ENCODE assay signal across 26 mouse cellular contexts in genomic region chr3:38331169-38331568, GRCm38 (mm10).
"Had no signal": no experiment of that assay in that cellular context is flagged by ENCODE, and none has a peak within 500 bp of the region (broad histone marks: within the 10 kb centered on the region; RNA-seq: fewer than 3 reads in every experiment).

No protein-coding gene starts in this region.

- H3K4me3 ChIP-seq: gastrocnemius, adult 2 months; heart, embryonic 10.5 days; heart, embryonic 12.5 days; hindbrain, embryonic 10.5 days; hindbrain, embryonic 12.5 days; intestine, embryonic 15.5 days; layer of hippocampus, adult 2 months; limb, embryonic 13.5 days; limb, embryonic 15.5 days; liver, embryonic 12.5 days had no signal

- H3K4me2 ChIP-seq: heart, embryonic 12.5 days; hindbrain, embryonic 12.5 days; hindbrain, embryonic 14.5 days; intestine, embryonic 15.5 days; limb, embryonic 13.5 days; limb, embryonic 15.5 days; liver, embryonic 12.5 days had no signal

- H3K27ac ChIP-seq: gastrocnemius, adult 2 months; heart, embryonic 10.5 days; hindbrain, embryonic 10.5 days; hindbrain, embryonic 12.5 days; hindbrain, embryonic 14.5 days; intestine, embryonic 15.5 days; layer of hippocampus, adult 2 months; limb, embryonic 13.5 days; limb, embryonic 15.5 days; liver, embryonic 12.5 days; liver, embryonic 14.5 days had no signal

- H3K36me3 ChIP-seq: heart, embryonic 10.5 days; heart, embryonic 12.5 days; hindbrain, embryonic 10.5 days; hindbrain, embryonic 12.5 days; intestine, embryonic 15.5 days; limb, embryonic 13.5 days; limb, embryonic 15.5 days; liver, embryonic 12.5 days had no signal

- H3K9ac ChIP-seq: heart, embryonic 12.5 days; hindbrain, embryonic 12.5 days; hindbrain, embryonic 14.5 days; intestine, embryonic 15.5 days; limb, embryonic 13.5 days; limb, embryonic 15.5 days; liver, embryonic 12.5 days; liver, embryonic 14.5 days had no signal

- DNase-seq: gastrocnemius, adult 2 months; gastrocnemius, postnatal 10 days; gastrocnemius, postnatal 25 days; heart, adult 18-20 months; heart, postnatal 10 days; heart, postnatal 4 days; kidney, adult 18-20 months; kidney, adult 8-10 months; kidney, postnatal 10 days; kidney, postnatal 25 days; kidney, postnatal 4 days; left cerebral cortex, postnatal 4 days had no signal

- H3K27me3 ChIP-seq: heart, embryonic 12.5 days; hindbrain, embryonic 12.5 days; intestine, embryonic 15.5 days; limb, embryonic 13.5 days; limb, embryonic 15.5 days; liver, embryonic 12.5 days had no signal

- ATAC-seq: hindbrain, embryonic 16.5 days; inflammation-experienced regulatory T-cells, adult 6 months; intestine, embryonic 15.5 days; intestine, postnatal 0 days; liver, embryonic 12.5 days had no signal

- H3K9me3 ChIP-seq: heart, embryonic 10.5 days; heart, embryonic 12.5 days; hindbrain, embryonic 10.5 days; hindbrain, embryonic 12.5 days; intestine, embryonic 15.5 days; limb, embryonic 13.5 days; limb, embryonic 15.5 days; liver, embryonic 12.5 days had no signal

- H3K4me1 ChIP-seq: heart, embryonic 10.5 days; hindbrain, embryonic 10.5 days; hindbrain, embryonic 12.5 days; intestine, embryonic 15.5 days; limb, embryonic 13.5 days; limb, embryonic 15.5 days; liver, embryonic 12.5 days had no signal
